Mouse (Mus musculus) myocyte (in vitro differentiated cells): ENCODE results near the gene Krt87.

Source experiments
- CEBPB ChIP-seq: IDR thresholded peaks from 2 replicates; pipeline ENCODE4 v1.6.1; 2011; ENCODE audit warnings: mild to moderate bottlenecking, moderate library complexity; ENCODE audit not compliant: poor library complexity, insufficient read depth, severe bottlenecking
- E2F4 ChIP-seq: IDR thresholded peaks from one replicate; pipeline ENCODE4 v1.6.1; 2011; ENCODE audit warnings: mild to moderate bottlenecking, control low read depth, moderate library complexity; ENCODE audit not compliant: insufficient read depth
- MAX ChIP-seq: IDR thresholded peaks from one replicate; pipeline ENCODE4 v1.6.1; 2011; ENCODE audit warnings: low read depth, mild to moderate bottlenecking, control low read depth
- MYOD1 ChIP-seq, 3 experiments: IDR thresholded peaks; one replicate each; pipeline ENCODE4 v1.6.1; 2011; ENCODE audit warnings: control low read depth in 2 of 3, low read depth in 2 of 3, mild to moderate bottlenecking in 2 of 3, moderate library complexity in 1 of 3; ENCODE audit not compliant: insufficient read length in 2 of 3, control insufficient read depth in 1 of 3
- POLR2A ChIP-seq: IDR thresholded peaks from one replicate; pipeline ENCODE4 v1.6.1; 2011; ENCODE audit warnings: low read depth, mild to moderate bottlenecking, control low read depth, moderate library complexity; ENCODE audit not compliant: insufficient read length
- POLR2AphosphoS2 ChIP-seq: IDR thresholded peaks from one replicate; pipeline ENCODE4 v1.6.1; 2011; ENCODE audit warnings: low read depth, control low read depth; ENCODE audit not compliant: insufficient read length
- REST ChIP-seq: IDR thresholded peaks from one replicate; pipeline ENCODE4 v1.6.1; 2011; ENCODE audit warnings: mild to moderate bottlenecking, control low read depth, moderate library complexity; ENCODE audit not compliant: insufficient read depth, insufficient read length
- SRF ChIP-seq: IDR thresholded peaks from one replicate; pipeline ENCODE4 v1.6.1; 2011; ENCODE audit warnings: low read depth; ENCODE audit not compliant: control insufficient read depth, insufficient read length
- TCF12 ChIP-seq: IDR thresholded peaks from one replicate; pipeline ENCODE4 v1.6.1; 2011; ENCODE audit warnings: mild to moderate bottlenecking, control low read depth; ENCODE audit not compliant: poor library complexity, insufficient read depth, severe bottlenecking
- TCF3 ChIP-seq: IDR thresholded peaks from one replicate; pipeline ENCODE4 v1.6.1; 2011; ENCODE audit warnings: low read depth, control low read depth; ENCODE audit not compliant: insufficient read length
- USF1 ChIP-seq: IDR thresholded peaks from one replicate; pipeline ENCODE4 v1.6.1; 2011; ENCODE audit warnings: low read depth, mild to moderate bottlenecking, control low read depth, moderate library complexity

- TF ChIP-seq USF1 = no peak
- TF ChIP-seq SRF = no peak
- no peak for TF ChIP-seq MAX
- TF ChIP-seq POLR2A = no peak
- no peak for TF ChIP-seq E2F4
- TF ChIP-seq TCF12 = no peak
- no peak for TF ChIP-seq REST
- no peak for TF ChIP-seq MYOD1 (IDR thresholded peaks at IDR 0.05; ENCODE audit: control insufficient read depth in 1 of 3, insufficient read length in 2 of 3, low read depth in 2 of 3)
- TF ChIP-seq TCF3 = no peak
- no peak for TF ChIP-seq POLR2AphosphoS2
- TF ChIP-seq CEBPB = no peak
These were observed 14.6 kb upstream of the Krt87 start for GRCm38 (mm10) chr15:101453093-101453736.
